In genomic region chr9:121247956-121248775, GRCm38 (mm10) we compare ENCODE assay signal across 8 mouse cellular contexts. TPM values are rescaled to one million over a fixed set of nuclear protein-coding genes. Genes with fewer than 3 reads are reported as not detected.
DNase-seq lines count a peak whose midpoint lies in the region; ATAC-seq lines count a peak whose summit lies in the region.
"Had no signal": no experiment of that assay in that cellular context is flagged by ENCODE, and none has a peak within 500 bp of the region (broad histone marks: within the 10 kb centered on the region; RNA-seq: fewer than 3 reads in every experiment).

No protein-coding gene starts in this region.

- no peaks in the 10 kb centered on the region for H3K36me3 ChIP-seq in midbrain, embryonic 14.5 days (ENCODE audit: control insufficient read depth, insufficient read depth, low read length)
- H3K36me3 ChIP-seq: neural tube, embryonic 12.5 days had no signal

- intact Hi-C loops in left cerebral cortex, postnatal 14 days (cut with DNase I) = loop anchor here (2.0 to 10.0 kb wide), 3 partner anchors 127 to 357 kb away; no protein-coding TSS in a partner anchor

- no peak overlapping the region for H3K9ac ChIP-seq in midbrain, embryonic 14.5 days (replicated peaks; ENCODE audit: low read length)
- H3K9ac ChIP-seq: neural tube, embryonic 12.5 days had no signal

- ATAC-seq in midbrain, embryonic 14.5 days (ENCODE audit: low FRiP score, low TSS enrichment) = no peak

- 73% methylated on average over 12 of the region's 12 CpGs for WGBS in midbrain, embryonic 14.5 days

- H3K4me1 ChIP-seq in midbrain, embryonic 14.5 days (ENCODE audit: control insufficient read depth, insufficient read depth, low read length) = no peaks in the 10 kb centered on the region
- H3K4me1 ChIP-seq: neural tube, embryonic 12.5 days had no signal

- no peaks in the 10 kb centered on the region for H3K9me3 ChIP-seq in midbrain, embryonic 14.5 days (ENCODE audit: control insufficient read depth, low read length)
- H3K9me3 ChIP-seq: neural tube, embryonic 12.5 days had no signal

- DNase-seq in ZHBTc4 (ENCODE audit: low read depth, low spot score) = peak; percentile 85
- DNase-seq in cerebellum, adult 9-10 months = peak; percentile 81
- peak; percentile 40 to 80 for DNase-seq in frontal cortex, postnatal 14 days (ENCODE audit: low spot score in 2 of 2)
- peak; percentile 68 for DNase-seq in hindlimb bud, embryonic 11.5 days (ENCODE audit: extremely low spot score, low read depth, low spot score)
- peak; percentile 84 to 93 for DNase-seq in left cerebral cortex, postnatal 14 days (ENCODE audit: low spot score in 2 of 2)
- DNase-seq in midbrain, embryonic 14.5 days = peak; percentile 93
- peak; percentile 60 to 79 for DNase-seq in spleen, postnatal 14 days (ENCODE audit: low spot score in 2 of 2)

- H3K27me3 ChIP-seq in midbrain, embryonic 14.5 days (ENCODE audit: control insufficient read depth, insufficient read depth, low read length) = no peaks in the 10 kb centered on the region
- H3K27me3 ChIP-seq: neural tube, embryonic 12.5 days had no signal

- no peak overlapping the region for H3K27ac ChIP-seq in midbrain, embryonic 14.5 days (replicated peaks; ENCODE audit: low read depth, low read length)
- H3K27ac ChIP-seq: neural tube, embryonic 12.5 days had no signal

- H3K4me3 ChIP-seq in midbrain, embryonic 14.5 days (replicated peaks; ENCODE audit: low read depth, low read length) = no peak overlapping the region
- H3K4me3 ChIP-seq: neural tube, embryonic 12.5 days had no signal

- H3K4me2 ChIP-seq in midbrain, embryonic 14.5 days (ENCODE audit: low read length) = no peak overlapping the region
- H3K4me2 ChIP-seq: neural tube, embryonic 12.5 days had no signal

RNA-seq across cellular contexts. Expression of gene Ulk4, which starts 28.8 kb away (rescaled TPM):
- total RNA-seq in left cerebral cortex, postnatal 14 days (2021) = 1 to 10 TPM; 8.8 to 8.9 TPM
- 75.7 and 79.0 TPM in 2 replicates for polyA plus RNA-seq in midbrain, embryonic 14.5 days (2014; fragmentation: Nextera tagmentation; extraction: Ambion mirVana)

RNA-seq across cellular contexts. Expression of gene Trak1, which starts 49.1 kb away (rescaled TPM):
- total RNA-seq in left cerebral cortex, postnatal 14 days (2021) = 100 to 1,000 TPM; 217 to 226 TPM
- polyA plus RNA-seq in midbrain, embryonic 14.5 days (2014; fragmentation: Nextera tagmentation; extraction: Ambion mirVana) = 47.0 and 53.6 TPM in 2 replicates
